Mouse (Mus musculus) gastrocnemius, postnatal 14 days (tissue): ENCODE measurements around the gene Prss48. TPM values are rescaled to one million over a fixed set of nuclear protein-coding genes. Genes with fewer than 3 reads are reported as not detected.

ENCODE experiments used
- DNase-seq: peaks from one replicate; pipeline ENCODE4 v3.0.0; 2021; ENCODE audit warnings: mixed read lengths
- intact Hi-C: fragments of 180-260 bp; cut with DNase I; formaldehyde crosslinking; loops from one replicate; pipeline ENCODE4 v1.15.1; 2025; ENCODE audit warnings: low total_unique reads
- long read RNA-seq, 2 experiments: library from polyadenylated mRNA; stranded (forward); transcript quantifications; one replicate each; pipeline ENCODE4 v2.0.0; 2021
- total RNA-seq, 2 experiments: library from RNA; stranded (reverse); gene quantifications; 2 replicates each; pipeline ENCODE4 v1.2.3; 2021

Gene Prss48
- total RNA-seq = not detected
- long read RNA-seq, experiment 1 = 0 reads
- long read RNA-seq, experiment 2 = 0 reads

DNA sequence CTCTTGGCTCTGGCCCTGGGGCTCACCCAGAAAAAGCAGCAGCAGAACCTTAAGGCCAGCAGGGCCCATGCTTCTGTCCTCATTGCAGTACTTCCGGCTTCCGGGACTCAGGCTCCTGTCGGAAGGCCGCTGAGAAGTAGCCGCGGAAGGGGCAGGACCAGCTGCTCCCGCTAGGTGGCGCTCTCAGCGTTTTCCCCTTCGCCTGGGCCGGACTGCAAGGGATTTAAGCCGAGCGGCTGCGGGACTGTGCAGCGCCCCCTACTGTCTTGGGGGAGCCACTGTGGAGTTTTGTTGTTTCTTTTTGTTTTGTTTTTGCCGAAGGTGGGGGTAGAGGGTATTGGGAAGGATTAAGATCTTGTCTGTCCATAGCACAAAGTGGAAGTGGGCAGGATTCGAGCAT is at the start of gene Prss48:
TSS of gene Prss48 (minus strand) at position 69 of the 400 bp plus-strand sequence.
- intact Hi-C loops = no loop called here
- no peak for DNase-seq

GRCm38 (mm10) chr3:86049041-86049440 is 46.8 kb upstream of the Prss48 start:
- intact Hi-C loops = no loop called here
- no peak for DNase-seq

GRCm38 (mm10) chr3:86047686-86048408 is 45.6 kb upstream of the Prss48 start:
- intact Hi-C loops = no loop called here
- no peak for DNase-seq

- intact Hi-C loops = no loop called here
- DNase-seq = peak; percentile 54
Measured at GRCm38 (mm10) chr3:86040286-86041201, 38.3 kb upstream of the Prss48 start.

DNA sequence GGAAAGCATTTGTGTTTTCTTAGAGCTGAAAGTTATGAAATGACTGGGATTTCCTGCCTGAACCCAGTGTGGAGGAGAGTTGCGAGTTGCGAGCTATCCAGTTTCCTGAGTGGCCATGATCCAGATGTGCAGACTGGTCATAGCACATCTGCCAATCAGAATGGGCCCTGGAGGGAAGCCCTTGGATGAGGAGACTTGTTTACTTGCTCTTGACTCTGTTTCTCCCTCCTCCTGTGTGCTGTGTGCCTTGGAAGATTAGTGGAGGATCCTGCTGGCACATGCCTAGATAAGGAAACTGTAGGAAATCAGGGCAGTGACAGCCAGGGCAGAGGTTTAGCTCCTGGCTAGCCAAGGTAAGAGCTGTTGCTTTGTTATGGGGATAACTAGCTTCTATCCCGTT is 36.4 kb upstream of the Prss48 start:
- intact Hi-C loops = loop anchor here (10.0 kb wide), 1 partner anchor 64 kb away; the partner anchor contains the start of gene Sh3d19
- DNase-seq = peak; percentile 65

- intact Hi-C loops = loop anchor here (10.0 kb wide), 1 partner anchor 63 kb away; the partner anchor contains the start of gene Sh3d19
- no peak for DNase-seq
Measured at GRCm38 (mm10) chr3:86037926-86038484, 35.7 kb upstream of the Prss48 start.

DNA sequence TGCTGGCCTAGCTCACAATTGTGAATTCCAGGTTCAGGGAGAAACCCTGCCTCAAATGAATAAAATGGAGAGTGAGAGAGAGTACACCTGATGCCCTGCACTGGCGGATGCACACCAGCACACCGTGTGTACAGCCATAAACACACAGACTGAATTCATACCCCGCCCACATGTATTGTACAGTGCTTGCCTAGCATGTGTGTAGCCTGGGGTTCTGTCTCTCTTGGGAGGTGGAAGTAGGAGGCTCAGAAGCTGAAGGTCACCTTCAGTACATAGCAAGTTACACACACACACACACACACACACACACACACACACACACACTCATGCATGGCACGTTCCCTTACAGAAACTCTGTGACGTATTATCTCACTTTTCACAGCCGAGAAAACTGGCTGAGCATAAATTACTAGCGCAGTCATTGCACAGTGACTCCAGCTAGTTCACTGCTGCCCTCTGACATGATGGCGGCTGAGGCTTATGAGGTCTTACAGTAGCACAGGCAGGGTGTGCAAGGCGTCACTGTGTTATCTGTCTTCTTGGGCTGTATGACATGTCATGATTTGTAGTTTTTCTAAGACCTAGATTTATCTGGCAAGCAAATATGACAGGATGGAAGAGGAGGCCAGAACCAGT is 31.3 kb upstream of the Prss48 start:
- DNase-seq = no peak
- intact Hi-C loops = loop anchor here (10.0 kb wide), 1 partner anchor 59 kb away; the partner anchor contains the start of gene Sh3d19

- intact Hi-C loops = loop anchor here (10.0 kb wide), 1 partner anchor 56 kb away; the partner anchor contains the start of gene Sh3d19
- DNase-seq = no peak
Measured at GRCm38 (mm10) chr3:86030566-86030965, 28.3 kb upstream of the Prss48 start.

GRCm38 (mm10) chr3:86028658-86029375 is 26.5 kb upstream of the Prss48 start:
- no peak for DNase-seq
- intact Hi-C loops = no loop called here

DNA sequence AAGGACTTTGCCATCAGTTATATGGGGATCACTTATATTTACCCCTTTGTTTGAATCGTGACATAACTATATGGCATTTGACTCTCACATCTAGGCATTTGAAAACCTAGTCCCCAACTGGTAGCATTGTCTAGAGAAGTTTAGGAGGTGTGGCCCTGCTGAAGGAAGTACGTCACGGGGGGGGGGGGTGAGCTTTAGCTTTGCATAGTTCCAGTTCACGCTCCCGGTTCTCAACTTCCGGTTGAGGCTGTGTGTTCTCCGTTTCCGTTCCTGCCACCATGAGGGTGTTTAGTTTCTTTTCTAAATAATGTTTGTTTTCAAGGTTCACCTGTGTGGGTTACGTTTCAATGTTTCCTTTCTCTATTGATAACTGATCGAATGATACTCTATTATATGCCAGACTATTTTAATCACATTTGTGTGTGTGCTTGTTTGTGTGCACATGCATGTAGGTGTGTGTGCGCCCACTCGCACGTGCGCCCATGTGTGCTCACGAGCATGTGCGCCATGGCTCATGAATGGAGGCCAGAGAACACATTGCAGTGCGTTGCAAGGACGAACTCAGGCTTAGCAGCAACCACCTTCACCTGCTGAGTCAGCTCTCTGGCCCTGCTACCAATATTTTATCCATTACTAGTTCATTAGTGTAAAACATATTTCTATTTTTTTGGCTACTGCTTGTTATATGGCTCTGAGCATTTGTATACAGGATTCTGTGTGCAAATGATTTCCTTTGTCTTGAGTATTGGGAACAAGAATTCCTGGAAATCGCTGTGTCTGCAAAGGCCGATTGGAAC is 23.2 kb upstream of the Prss48 start:
- DNase-seq = no peak
- intact Hi-C loops = no loop called here

DNA sequence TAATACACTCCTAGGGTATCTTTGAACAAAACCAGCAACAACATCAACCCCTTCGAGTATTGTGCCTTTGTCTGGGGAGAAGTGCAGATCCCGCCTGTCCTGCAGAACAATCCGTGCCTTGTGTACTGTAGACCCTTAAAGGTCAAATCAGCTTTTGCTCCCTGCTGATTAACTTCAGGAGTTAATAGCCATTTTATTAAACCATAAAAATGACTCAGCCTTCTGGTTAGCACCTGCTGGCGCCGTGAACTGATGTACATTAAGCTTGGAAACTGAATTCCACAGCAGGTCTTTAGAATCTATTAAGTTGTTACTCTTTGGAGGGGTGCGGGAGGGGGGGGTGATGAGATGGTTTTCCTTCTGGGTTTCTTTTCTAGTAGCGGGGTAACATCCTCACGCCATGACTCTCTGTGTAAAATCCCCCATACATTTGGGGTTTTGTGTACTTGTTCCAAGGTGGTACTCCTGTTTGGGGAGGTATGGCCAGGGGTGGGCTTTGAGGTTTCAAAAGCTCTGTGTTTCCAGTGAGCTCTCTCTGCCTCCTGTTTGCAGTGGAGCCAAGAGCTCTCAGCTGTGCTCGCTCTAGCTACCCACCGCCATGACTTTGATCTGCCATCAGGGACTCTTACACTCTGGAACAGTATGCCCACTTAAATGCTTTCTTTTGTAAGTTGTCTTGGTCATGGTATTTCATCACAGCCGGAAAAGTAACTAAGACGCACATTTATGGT is 21.9 kb upstream of the Prss48 start:
- intact Hi-C loops = no loop called here
- no peak for DNase-seq

GRCm38 (mm10) chr3:86021651-86022050 is 19.4 kb upstream of the Prss48 start:
- DNase-seq = no peak
- intact Hi-C loops = no loop called here

GRCm38 (mm10) chr3:86020921-86021650 is 18.8 kb upstream of the Prss48 start:
- intact Hi-C loops = no loop called here
- no peak for DNase-seq

- intact Hi-C loops = no loop called here
- DNase-seq = no peak
Measured at GRCm38 (mm10) chr3:86017484-86017883, 15.2 kb upstream of the Prss48 start.

GRCm38 (mm10) chr3:86016965-86017364 is 14.7 kb upstream of the Prss48 start:
- intact Hi-C loops = no loop called here
- no peak for DNase-seq

- intact Hi-C loops = no loop called here
- DNase-seq = no peak
Measured at GRCm38 (mm10) chr3:86013837-86014236, 11.5 kb upstream of the Prss48 start.

GRCm38 (mm10) chr3:86011833-86012232 is 9.5 kb upstream of the Prss48 start:
- no peak for DNase-seq
- intact Hi-C loops = no loop called here
